24 mouse cellular contexts compared by ENCODE assay signal in genomic region chr10:67490632-67491031, GRCm38 (mm10). TPM values are rescaled to one million over a fixed set of nuclear protein-coding genes. Genes with fewer than 3 reads are reported as not detected.
A peak's percentile ranks its signal among the peaks of the same experiment; 100 is the strongest.
DNase-seq lines count a peak whose midpoint lies in the region; ATAC-seq and TF ChIP-seq lines count a peak whose summit lies in the region.
"Had no signal": no experiment of that assay in that cellular context is flagged by ENCODE, and none has a peak within 500 bp of the region (broad histone marks: within the 10 kb centered on the region; RNA-seq: fewer than 3 reads in every experiment).

No protein-coding gene starts in this region.

- TF ChIP-seq POLR2A in testis, adult 2 months (IDR thresholded peaks at IDR 0.05; ENCODE audit: control insufficient read depth, low read depth, low read length) = no peak

- no peak for TF ChIP-seq CTCF in testis, adult 2 months (IDR thresholded peaks at IDR 0.05; ENCODE audit: control insufficient read depth, insufficient read depth, insufficient replicate concordance, low read depth, low read length)
- TF ChIP-seq CTCF in C2C12 (IDR thresholded peaks at IDR 0.05; ENCODE audit: control insufficient read depth, insufficient read depth, insufficient read length) = no peak

- H3K4me1 ChIP-seq in testis, adult 2 months (ENCODE audit: control insufficient read depth, insufficient read depth, low read length) = peaks cover 12% of the 10 kb centered on the region
- H3K4me1 ChIP-seq: embryonic facial prominence, embryonic 10.5 days; embryonic facial prominence, embryonic 12.5 days; forebrain, embryonic 13.5 days; forebrain, embryonic 15.5 days had no signal

- no peaks in the 10 kb centered on the region for H3K27me3 ChIP-seq in testis, adult 2 months (ENCODE audit: control insufficient read depth, insufficient read depth, low read length)
- no peaks in the 10 kb centered on the region for H3K27me3 ChIP-seq in C2C12 (ENCODE audit: control insufficient read depth, insufficient read depth, insufficient read length)
- H3K27me3 ChIP-seq: embryonic facial prominence, embryonic 12.5 days; forebrain, embryonic 13.5 days; forebrain, embryonic 15.5 days had no signal

- no peak overlapping the region for H3ac ChIP-seq in C2C12 (ENCODE audit: control insufficient read depth, insufficient read length, low read depth)

- H3K27ac ChIP-seq in testis, adult 2 months (ENCODE audit: control insufficient read depth, insufficient read depth, low read depth, low read length) = no peak overlapping the region
- H3K27ac ChIP-seq: embryonic facial prominence, embryonic 10.5 days; embryonic facial prominence, embryonic 12.5 days; forebrain, embryonic 13.5 days; forebrain, embryonic 15.5 days had no signal

- DNase-seq in testis, postnatal 14 days (ENCODE audit: low spot score) = no peak
- DNase-seq in gastrocnemius, adult 18-20 months (ENCODE audit: low spot score) = no peak
- DNase-seq in right cerebral cortex, adult 2 months (ENCODE audit: low spot score in 2 of 2) = no peak
- no peak for DNase-seq in frontal cortex, postnatal 14 days (ENCODE audit: low spot score in 2 of 2)
- DNase-seq: adrenal gland, adult 2 months; adrenal gland, postnatal 10 days; adrenal gland, postnatal 25 days; B cell, adult 2 months; cerebellum, adult 11 months; cerebellum, adult 18-20 months; cerebellum, adult 8-10 months; cerebellum, adult 9-11 months; cerebellum, postnatal 14 days; cerebellum, postnatal 36 days; forebrain, postnatal 0 days had no signal

- peak overlapping the region; percentile 37; the same call in 1 of the 2 replicates for H3K4me3 ChIP-seq in testis, adult 2 months (ENCODE audit: control insufficient read depth, low read depth, low read length)
- H3K4me3 ChIP-seq in C2C12 (ENCODE audit: insufficient read depth, poor library complexity, severe bottlenecking) = no peak overlapping the region
- H3K4me3 ChIP-seq: embryonic facial prominence, embryonic 10.5 days; embryonic facial prominence, embryonic 12.5 days; forebrain, embryonic 13.5 days; forebrain, embryonic 15.5 days had no signal

- H3K36me3 ChIP-seq in testis, adult 2 months (ENCODE audit: control insufficient read depth, insufficient read depth, low read length) = no peaks in the 10 kb centered on the region
- no peaks in the 10 kb centered on the region for H3K36me3 ChIP-seq in C2C12 (ENCODE audit: control insufficient read depth, insufficient read depth)
- H3K36me3 ChIP-seq: embryonic facial prominence, embryonic 10.5 days; embryonic facial prominence, embryonic 12.5 days; forebrain, embryonic 15.5 days had no signal

- no peaks in the 10 kb centered on the region for H3K79me2 ChIP-seq in C2C12 (ENCODE audit: control insufficient read depth, insufficient read depth)

- ATAC-seq in granulocyte monocyte progenitor cell, adult 5-6 weeks (replicated peaks; ENCODE audit: poor library complexity, severe bottlenecking) = peak; percentile 72
- peak; percentile 64 for ATAC-seq in megakaryocyte progenitor cell, adult 5-6 weeks (replicated peaks; ENCODE audit: poor library complexity)
- ATAC-seq: forebrain, embryonic 13.5 days; forebrain, embryonic 15.5 days; forebrain, postnatal 0 days had no signal

- no peaks in the 10 kb centered on the region for H3K79me3 ChIP-seq in C2C12 (ENCODE audit: low read depth)

TF ChIP-seq in C2C12, 6 proteins besides CTCF, POLR2A, EP300 and RAD21:
- TF ChIP-seq USF1 (IDR thresholded peaks at IDR 0.05; ENCODE audit: low read depth) (no peak), MYOD1 (IDR thresholded peaks at IDR 0.05; ENCODE audit: control insufficient read depth, insufficient read length, low read depth) (peak; percentile 42)

RNA-seq across cellular contexts. Expression of gene Egr2, which starts 44.6 kb away (rescaled TPM):
- polyA plus RNA-seq in testis, adult 2 months (2012; rRNA removed) = 0.46 and 2.1 TPM in 2 replicates
- 4.2 TPM for polyA plus RNA-seq in C2C12 (2012; fragmentation: generic; extraction: Trizol)
- not detected in 2 replicates for total RNA-seq in granulocyte monocyte progenitor cell, adult 5-6 weeks (2014; fragmentation: Nextera tagmentation)
- total RNA-seq in granulocyte monocyte progenitor cell, adult 5-6 weeks (2017) = 0.72 and 3.1 TPM in 2 replicates
- total RNA-seq in megakaryocyte progenitor cell, adult 5-6 weeks (2015) = 0.84 and 1.1 TPM in 2 replicates
- total RNA-seq in megakaryocyte progenitor cell, adult 5-6 weeks (2017) = 1.9 and 2.2 TPM in 2 replicates
- total RNA-seq in gastrocnemius, adult 18-20 months (2021) = 1 to 10 TPM in 1 of 2 experiments, under 1 TPM in 1; 0.91 to 2.1 TPM
- polyA plus RNA-seq: forebrain, embryonic 11.5 days had no signal

RNA-seq across cellular contexts. Expression of gene Ado, which starts 58.1 kb away (rescaled TPM):
- 10.1 and 11.6 TPM in 2 replicates for polyA plus RNA-seq in testis, adult 2 months (2012; rRNA removed)
- 26.3 TPM for polyA plus RNA-seq in C2C12 (2012; fragmentation: generic; extraction: Trizol)
- total RNA-seq in granulocyte monocyte progenitor cell, adult 5-6 weeks (2014; fragmentation: Nextera tagmentation) = 21.2 and 21.7 TPM in 2 replicates
- 21.9 and 22.8 TPM in 2 replicates for total RNA-seq in granulocyte monocyte progenitor cell, adult 5-6 weeks (2017)
- 15.5 and 15.9 TPM in 2 replicates for total RNA-seq in megakaryocyte progenitor cell, adult 5-6 weeks (2015)
- total RNA-seq in megakaryocyte progenitor cell, adult 5-6 weeks (2017) = 19.7 and 21.2 TPM in 2 replicates
- 10 to 100 TPM; 22.8 to 25.1 TPM for total RNA-seq in gastrocnemius, adult 18-20 months (2021)
